Mouse (Mus musculus): Measurements from ENCODE around the gene Adrb1. TPM values are rescaled to one million over a fixed set of nuclear protein-coding genes. Genes with fewer than 3 reads are reported as not detected.

The Adrb1 gene
- 0.93 and 1.1 TPM in 2 replicates for polyA plus RNA-seq (2015; fragmentation: Nextera tagmentation; extraction: Ambion mirVana)

DNA sequence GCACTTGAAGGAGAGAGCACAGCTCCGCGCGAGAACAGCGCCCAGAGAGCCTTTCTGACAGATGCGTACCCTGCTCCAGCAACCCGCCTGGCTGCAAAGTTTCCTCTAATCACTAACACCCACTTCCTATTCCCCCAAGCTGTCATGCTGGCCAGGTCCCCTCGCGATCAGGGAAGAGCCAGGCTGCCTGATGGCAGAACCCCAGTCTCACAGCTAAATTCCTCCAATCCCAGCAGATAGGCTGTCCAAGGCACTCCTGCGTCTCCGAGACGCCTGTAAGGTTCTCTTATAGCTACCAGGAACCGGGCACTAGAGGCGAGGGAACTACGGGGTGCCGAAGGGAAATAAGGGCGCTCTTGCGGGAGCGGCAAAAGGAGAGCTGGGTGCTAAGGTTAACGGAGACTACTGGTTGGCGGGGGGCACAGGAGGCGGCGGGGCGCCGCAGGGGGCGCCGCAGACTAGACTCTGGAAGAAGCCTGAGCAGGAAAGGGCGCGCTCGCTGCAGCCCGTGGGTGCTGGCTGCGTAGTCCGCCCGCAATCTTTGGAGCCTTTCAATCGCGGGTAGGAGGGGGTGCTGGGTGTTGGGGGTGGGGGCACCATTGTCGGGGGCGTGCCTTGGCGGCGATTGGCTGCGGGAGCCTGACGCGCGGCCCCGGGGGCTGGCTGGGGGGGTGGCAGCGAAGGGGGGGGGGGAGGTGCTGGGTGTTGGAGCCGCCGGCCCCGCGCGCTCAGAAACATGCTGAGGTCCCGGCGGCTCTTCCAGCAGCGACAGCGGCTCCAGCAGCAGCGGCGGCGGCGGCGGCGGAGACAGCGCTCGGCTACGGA, at the start of gene Adrb1:
Gene Adrb1, plus strand, starts transcription at position 813 of the 825 bp plus-strand sequence.
- ATAC-seq (ENCODE audit: low FRiP score, low read depth): peak; percentile 71
- peak within 1 kb of the TSS; percentile 41 for H3K27ac ChIP-seq (replicated peaks)
- H3K9me3 ChIP-seq: no peaks in the 10 kb centered on the region
- H3K9ac ChIP-seq: peak within 1 kb of the TSS; percentile 55
- H3K4me3 ChIP-seq: peak within 1 kb of the TSS; percentile 59
- H3K4me1 ChIP-seq (replicated peaks): peaks cover 32% of the 10 kb centered on the region
- peaks cover 55% of the 10 kb centered on the region for H3K27me3 ChIP-seq
- whole genome bisulfite sequencing: under 1% methylated on average over 42 of the region's 63 CpGs
- peak within 1 kb of the TSS; percentile 83 for H3K4me2 ChIP-seq
- no peaks in the 10 kb centered on the region for H3K36me3 ChIP-seq

DNA sequence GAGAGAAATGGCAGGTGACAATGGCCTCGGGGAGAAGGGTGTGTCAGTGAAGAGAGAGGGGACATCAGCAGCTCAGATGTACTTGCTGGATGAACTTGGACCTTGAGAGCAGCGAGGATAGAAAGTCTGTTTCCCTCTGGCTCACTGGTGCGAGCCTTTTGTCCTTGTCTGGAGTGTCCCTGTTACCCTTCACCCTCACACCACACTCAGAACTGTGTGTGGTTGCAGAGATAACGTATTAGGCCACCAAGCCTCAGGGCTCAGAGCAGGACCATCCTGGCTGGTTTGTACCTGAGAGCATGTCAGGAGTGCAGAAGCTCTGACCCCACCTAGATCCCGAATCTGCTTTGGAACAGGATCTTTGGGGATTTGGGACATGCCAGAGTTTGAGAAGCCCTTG, 46.3 kb upstream of the Adrb1 start:
- no peak overlapping the region for H3K27ac ChIP-seq (replicated peaks)
- 89% methylated on average over 5 of the region's 5 CpGs for WGBS
- no peak overlapping the region for H3K9ac ChIP-seq
- H3K4me2 ChIP-seq: no peak overlapping the region
- H3K4me1 ChIP-seq (replicated peaks): no peaks in the 10 kb centered on the region
- no peaks in the 10 kb centered on the region for H3K27me3 ChIP-seq
- no peak overlapping the region for H3K4me3 ChIP-seq
- no peak for ATAC-seq (ENCODE audit: low FRiP score, low read depth)
- no peaks in the 10 kb centered on the region for H3K36me3 ChIP-seq
- H3K9me3 ChIP-seq: no peaks in the 10 kb centered on the region

DNA sequence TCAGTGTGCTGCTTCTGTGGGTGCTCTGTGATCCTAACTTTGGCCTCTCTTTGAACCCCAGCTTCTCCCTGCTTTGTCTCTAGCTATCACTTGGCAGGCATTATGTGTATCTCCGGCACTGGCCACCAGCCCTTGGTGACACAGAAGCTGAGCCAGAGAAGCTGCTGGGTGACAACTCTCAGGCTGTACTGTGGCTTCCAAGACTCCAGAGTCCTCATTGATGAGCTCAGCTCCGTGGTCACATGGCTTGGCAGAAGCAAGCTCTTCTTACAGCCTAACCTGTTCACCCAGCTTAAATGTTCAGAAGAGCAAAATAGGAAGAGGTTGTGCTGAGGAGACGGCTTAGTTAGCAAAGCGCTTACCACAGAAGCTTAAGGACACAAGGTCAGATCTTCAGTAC, 45.5 kb upstream of the Adrb1 start:
- ATAC-seq (ENCODE audit: low FRiP score, low read depth): no peak
- Histone ChIP-seq H3K9ac (no peak overlapping the region), H3K9me3 (no peaks in the 10 kb centered on the region), H3K4me1 (replicated peaks) (no peaks in the 10 kb centered on the region), H3K4me2 (no peak overlapping the region), H3K4me3 (no peak overlapping the region), H3K27ac (replicated peaks) (no peak overlapping the region), H3K27me3 (no peaks in the 10 kb centered on the region), H3K36me3 (no peaks in the 10 kb centered on the region)
- 88% methylated on average over 4 of the region's 4 CpGs for WGBS

DNA sequence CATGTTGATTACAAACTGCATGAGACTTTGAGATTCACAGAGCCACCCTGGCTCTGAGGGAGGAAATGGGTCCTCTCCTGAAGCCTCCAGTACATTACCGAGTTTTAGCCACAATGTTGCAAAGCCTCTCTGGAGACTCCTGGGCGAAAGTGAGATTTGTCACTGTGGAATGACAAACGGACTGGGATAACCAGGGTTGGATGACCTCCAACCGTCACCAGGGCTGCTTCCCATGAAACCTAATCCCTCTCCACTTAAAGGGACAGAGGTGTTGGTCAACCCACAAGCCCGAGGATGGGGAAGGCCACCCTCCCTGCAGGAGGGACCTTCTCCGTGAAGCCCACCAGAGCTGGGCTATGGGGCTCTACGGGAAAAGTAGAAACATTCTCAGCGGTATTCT, 44.4 kb upstream of the Adrb1 start:
- no peak for ATAC-seq (ENCODE audit: low FRiP score, low read depth)
- H3K4me2 ChIP-seq: no peak overlapping the region
- H3K9me3 ChIP-seq: no peaks in the 10 kb centered on the region
- H3K27me3 ChIP-seq: no peaks in the 10 kb centered on the region
- no peak overlapping the region for H3K27ac ChIP-seq (replicated peaks)
- WGBS: 68% methylated on average over 8 of the region's 8 CpGs
- H3K4me3 ChIP-seq: no peak overlapping the region
- H3K4me1 ChIP-seq (replicated peaks): no peaks in the 10 kb centered on the region
- no peaks in the 10 kb centered on the region for H3K36me3 ChIP-seq
- no peak overlapping the region for H3K9ac ChIP-seq

DNA sequence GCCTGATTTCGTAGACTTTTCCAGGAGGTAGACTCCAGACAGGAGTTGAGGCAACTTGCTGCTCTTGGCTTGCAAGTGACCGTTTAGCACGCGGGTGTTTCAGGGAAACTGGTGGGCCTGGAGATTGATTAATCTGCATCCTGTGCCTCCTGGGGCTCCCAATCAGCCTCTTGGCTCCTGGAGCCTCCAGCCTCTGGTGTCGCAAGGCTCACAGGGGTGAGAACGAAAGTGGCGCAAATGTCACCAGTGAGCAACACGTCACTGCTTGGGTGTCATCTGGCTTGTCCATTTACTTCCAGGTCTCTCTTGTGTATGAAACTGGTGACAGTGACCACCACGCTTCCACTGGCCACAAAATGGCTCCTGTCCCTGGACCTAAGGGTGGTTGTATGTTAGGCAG, 43.5 kb upstream of the Adrb1 start:
- Histone ChIP-seq H3K9me3 (no peaks in the 10 kb centered on the region), H3K27ac (replicated peaks) (no peak overlapping the region), H3K9ac (no peak overlapping the region), H3K4me2 (no peak overlapping the region), H3K36me3 (no peaks in the 10 kb centered on the region), H3K4me1 (replicated peaks) (no peaks in the 10 kb centered on the region), H3K27me3 (no peaks in the 10 kb centered on the region), H3K4me3 (no peak overlapping the region)
- no peak for ATAC-seq (ENCODE audit: low FRiP score, low read depth)
- WGBS: 88% methylated on average over 9 of the region's 9 CpGs

DNA sequence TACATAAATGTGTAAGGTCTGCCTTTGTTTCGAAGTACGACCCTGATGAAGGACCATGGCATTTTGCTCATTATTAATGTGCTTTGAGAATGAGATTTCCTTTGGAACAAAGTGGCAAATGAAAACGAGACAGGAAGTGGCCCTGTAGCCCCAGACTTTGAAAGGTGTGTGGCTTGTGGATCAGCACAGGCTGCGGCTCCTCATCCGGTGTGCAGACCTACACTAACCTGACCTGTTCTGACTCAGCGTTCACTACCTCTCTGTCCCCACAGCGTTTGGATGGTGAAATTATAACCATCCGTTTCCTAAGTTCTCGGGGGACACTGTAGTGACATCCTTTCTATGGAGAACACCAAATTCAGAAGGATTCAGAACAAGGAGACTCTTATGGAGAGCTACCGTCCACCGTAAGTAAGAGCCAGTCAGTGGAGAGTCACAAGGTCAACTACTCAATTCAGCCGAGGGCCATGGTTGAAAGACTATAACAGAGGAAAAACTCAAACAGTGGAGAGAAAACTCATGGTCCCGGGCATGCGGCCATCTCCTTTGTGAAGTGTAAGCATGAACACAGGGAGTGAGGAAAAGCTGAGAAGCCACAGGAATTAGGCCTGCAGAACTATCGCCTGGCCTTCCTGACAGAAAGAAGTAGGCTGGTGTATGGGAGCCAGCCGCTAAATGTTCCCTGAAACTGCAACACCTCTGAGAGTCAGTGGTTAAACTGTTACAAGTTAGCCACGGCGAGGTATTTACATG, 42.6 kb upstream of the Adrb1 start:
- no peaks in the 10 kb centered on the region for H3K27me3 ChIP-seq
- H3K4me2 ChIP-seq: no peak overlapping the region
- H3K4me3 ChIP-seq: no peak overlapping the region
- H3K9me3 ChIP-seq: no peaks in the 10 kb centered on the region
- no peaks in the 10 kb centered on the region for H3K4me1 ChIP-seq (replicated peaks)
- 83% methylated on average over 18 of the region's 18 CpGs for WGBS
- H3K27ac ChIP-seq (replicated peaks): no peak overlapping the region
- no peaks in the 10 kb centered on the region for H3K36me3 ChIP-seq
- no peak for ATAC-seq (ENCODE audit: low FRiP score, low read depth)
- H3K9ac ChIP-seq: no peak overlapping the region

DNA sequence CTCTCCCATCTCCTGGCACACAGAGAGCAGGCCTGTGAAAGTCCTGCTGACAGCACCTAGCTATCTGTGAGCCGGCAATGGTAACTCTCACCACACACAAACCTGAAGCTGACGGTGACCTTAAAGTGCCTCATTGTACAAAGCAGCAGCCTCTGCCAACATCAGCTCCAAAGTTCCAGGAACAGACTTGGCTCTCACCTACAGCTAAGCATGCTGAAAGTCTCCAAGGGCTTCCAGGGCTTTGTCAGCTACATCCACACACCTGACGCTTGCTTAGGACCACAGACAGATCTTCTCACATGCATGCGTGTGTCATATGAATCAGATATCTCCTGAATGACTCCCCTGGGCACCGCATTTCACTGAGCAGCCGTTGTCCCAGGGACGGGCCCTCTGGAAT, 42.0 kb upstream of the Adrb1 start:
- H3K4me3 ChIP-seq: no peak overlapping the region
- no peak overlapping the region for H3K9ac ChIP-seq
- 81% methylated on average over 7 of the region's 7 CpGs for WGBS
- no peak for ATAC-seq (ENCODE audit: low FRiP score, low read depth)
- no peak overlapping the region for H3K27ac ChIP-seq (replicated peaks)
- no peaks in the 10 kb centered on the region for H3K9me3 ChIP-seq
- H3K27me3 ChIP-seq: no peaks in the 10 kb centered on the region
- H3K4me1 ChIP-seq (replicated peaks): no peaks in the 10 kb centered on the region
- no peak overlapping the region for H3K4me2 ChIP-seq
- H3K36me3 ChIP-seq: no peaks in the 10 kb centered on the region

DNA sequence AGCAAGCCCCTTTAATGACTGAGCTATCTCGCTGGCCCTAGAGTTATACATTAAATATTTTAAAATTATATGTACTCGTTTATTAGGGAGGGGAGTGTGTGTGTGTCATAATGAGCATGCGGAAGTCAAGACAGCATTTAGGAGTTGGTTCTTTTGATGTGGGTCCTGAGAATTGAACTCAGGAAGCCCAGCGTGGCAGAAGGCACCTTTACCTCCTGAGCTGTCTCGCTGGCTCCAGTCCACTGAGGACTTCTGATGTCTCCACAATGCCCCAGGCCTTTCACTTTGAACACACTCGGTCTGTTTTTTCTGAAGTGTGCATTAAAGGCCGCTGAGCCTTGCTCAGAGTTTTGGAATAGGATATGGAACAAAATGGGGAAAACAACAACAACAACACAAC, 39.7 kb upstream of the Adrb1 start:
- WGBS: 91% methylated on average over 7 of the region's 7 CpGs
- no peak overlapping the region for H3K4me3 ChIP-seq

DNA sequence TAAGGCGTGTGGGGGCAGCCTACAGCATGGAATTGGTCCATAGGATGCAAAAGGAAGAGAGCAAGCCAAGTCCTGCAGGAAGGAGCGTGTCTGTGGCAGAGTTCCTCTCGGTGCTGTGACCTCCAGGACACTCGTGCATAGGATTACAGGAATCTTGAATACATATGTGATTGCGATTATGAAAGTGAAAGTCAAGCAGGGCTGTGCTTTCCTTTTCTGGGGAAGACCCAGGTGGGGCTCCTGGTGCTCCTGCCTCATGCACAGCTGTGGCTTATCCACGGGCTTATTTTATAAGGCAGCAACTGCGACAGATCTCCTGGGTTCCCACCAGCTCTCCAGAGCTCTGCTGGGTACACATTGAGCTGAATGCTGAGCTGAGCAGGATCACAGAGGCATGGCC, 39.2 kb upstream of the Adrb1 start:
- no peak for ATAC-seq (ENCODE audit: low FRiP score, low read depth)
- Histone ChIP-seq H3K27ac (replicated peaks) (no peak overlapping the region), H3K4me3 (no peak overlapping the region), H3K9ac (no peak overlapping the region), H3K4me2 (no peak overlapping the region), H3K4me1 (replicated peaks) (no peaks in the 10 kb centered on the region; the same call in 1 of the 2 replicates), H3K27me3 (no peaks in the 10 kb centered on the region), H3K36me3 (no peaks in the 10 kb centered on the region), H3K9me3 (no peaks in the 10 kb centered on the region)
- WGBS: 83% methylated on average over 7 of the region's 7 CpGs

More for the DNA sequence above, 39.7 kb upstream of the Adrb1 start:
- H3K4me1 ChIP-seq (replicated peaks): no peaks in the 10 kb centered on the region; the same call in 1 of the 2 replicates
- no peak overlapping the region for H3K9ac ChIP-seq
- H3K36me3 ChIP-seq: no peaks in the 10 kb centered on the region
- H3K9me3 ChIP-seq: no peaks in the 10 kb centered on the region
- H3K4me2 ChIP-seq: no peak overlapping the region
- no peak overlapping the region for H3K27ac ChIP-seq (replicated peaks)
- H3K27me3 ChIP-seq: no peaks in the 10 kb centered on the region
- no peak for ATAC-seq (ENCODE audit: low FRiP score, low read depth)

DNA sequence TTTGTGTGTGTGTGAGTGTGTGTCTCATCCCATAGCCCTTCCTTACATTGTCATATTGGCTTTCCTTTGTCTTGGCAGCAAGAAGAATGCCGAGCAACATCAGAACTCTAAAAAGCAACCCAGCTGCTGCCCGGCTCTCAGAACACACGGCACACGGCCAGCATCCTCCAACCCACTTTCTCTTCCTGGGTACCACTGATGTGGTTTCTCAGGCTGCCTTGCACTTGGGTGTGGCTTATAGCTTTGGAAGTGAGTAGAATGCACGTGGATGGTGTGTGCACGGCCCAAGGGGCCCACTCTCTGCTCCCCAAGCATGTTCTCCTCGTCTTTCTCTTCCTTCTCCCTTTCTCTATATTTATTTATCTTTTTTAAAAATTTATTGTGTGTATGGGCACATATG, 36.5 kb upstream of the Adrb1 start:
- Histone ChIP-seq H3K9ac (no peak overlapping the region), H3K9me3 (no peaks in the 10 kb centered on the region), H3K27me3 (no peaks in the 10 kb centered on the region), H3K4me2 (no peak overlapping the region), H3K27ac (replicated peaks) (no peak overlapping the region), H3K4me3 (no peak overlapping the region), H3K4me1 (replicated peaks) (no peaks in the 10 kb centered on the region; the same call in 1 of the 2 replicates), H3K36me3 (no peaks in the 10 kb centered on the region)
- no peak for ATAC-seq (ENCODE audit: low FRiP score, low read depth)
- WGBS: 82% methylated on average over 7 of the region's 7 CpGs

DNA sequence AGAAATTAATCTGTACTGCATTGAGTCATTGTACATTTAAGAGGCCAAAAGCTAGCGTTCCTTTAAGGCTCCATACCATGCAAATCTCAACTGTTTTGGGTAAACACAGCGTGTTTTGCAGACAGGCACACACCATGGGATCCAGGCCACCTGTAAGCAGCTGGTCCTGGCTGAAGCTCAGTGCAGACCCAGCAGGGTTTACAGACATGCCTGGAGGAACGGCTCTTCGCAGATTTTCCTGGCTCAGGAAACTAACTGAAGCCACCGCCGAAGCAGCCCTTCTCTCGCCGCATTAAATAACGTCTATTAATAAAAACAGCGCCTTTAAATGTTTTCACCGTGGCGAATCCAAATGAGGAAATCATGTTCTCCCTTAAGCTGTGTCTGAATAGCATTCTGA, 35.8 kb upstream of the Adrb1 start:
- H3K36me3 ChIP-seq: no peaks in the 10 kb centered on the region
- H3K4me2 ChIP-seq: no peak overlapping the region
- no peak overlapping the region for H3K9ac ChIP-seq
- no peaks in the 10 kb centered on the region for H3K9me3 ChIP-seq
- no peak for ATAC-seq (ENCODE audit: low FRiP score, low read depth)
- H3K4me1 ChIP-seq (replicated peaks): no peaks in the 10 kb centered on the region; the same call in 1 of the 2 replicates
- 61% methylated on average over 12 of the region's 12 CpGs for WGBS
- H3K27ac ChIP-seq (replicated peaks): no peak overlapping the region
- no peaks in the 10 kb centered on the region for H3K27me3 ChIP-seq
- H3K4me3 ChIP-seq: no peak overlapping the region

DNA sequence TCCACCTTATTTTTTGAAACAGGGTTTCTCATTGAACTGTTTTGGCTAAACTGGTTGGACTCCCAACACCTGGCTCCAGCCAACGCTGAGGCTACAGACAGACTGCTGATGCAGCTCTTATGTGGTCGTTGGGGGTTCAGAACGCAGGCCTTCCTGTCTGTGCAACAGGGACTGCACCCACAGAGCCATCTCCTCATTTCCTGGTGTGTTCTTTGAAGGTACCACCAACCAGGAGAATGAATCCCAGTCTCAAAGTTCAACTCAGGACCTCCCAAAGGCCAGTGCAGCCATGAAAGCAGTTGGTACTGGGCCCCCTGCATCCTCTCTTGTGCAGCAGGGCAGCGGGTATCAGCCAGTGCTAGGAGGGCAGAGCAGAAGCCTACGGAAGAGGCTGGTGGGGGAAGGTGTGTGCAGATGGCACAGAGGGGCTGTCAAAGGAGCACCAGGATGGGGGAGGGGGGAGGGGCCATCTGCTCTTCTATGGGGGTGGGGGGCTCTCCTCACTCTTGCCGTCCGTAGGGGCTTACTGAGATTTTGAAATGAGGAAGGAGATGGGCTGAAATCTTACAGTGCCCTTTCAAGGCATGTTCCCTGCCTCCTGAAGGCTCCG, 34.9 kb upstream of the Adrb1 start:
- Histone ChIP-seq H3K4me3 (no peak overlapping the region), H3K4me1 (replicated peaks) (no peaks in the 10 kb centered on the region; the same call in 1 of the 2 replicates), H3K9ac (no peak overlapping the region), H3K27ac (replicated peaks) (no peak overlapping the region), H3K27me3 (no peaks in the 10 kb centered on the region), H3K36me3 (no peaks in the 10 kb centered on the region), H3K4me2 (no peak overlapping the region), H3K9me3 (no peaks in the 10 kb centered on the region)
- 72% methylated on average over 8 of the region's 8 CpGs for WGBS
- ATAC-seq (ENCODE audit: low FRiP score, low read depth): no peak

All from hindbrain, embryonic 15.5 days (tissue).